Mouse (Mus musculus) urinary bladder, postnatal 14 days (tissue): Measurements from ENCODE around the gene Kcnk7.

Source experiments
- DNase-seq: peaks from one replicate; pipeline ENCODE4 v3.0.0; 2021; ENCODE audit warnings: low spot score

The Kcnk7 gene

GRCm38 (mm10) chr19:5690343-5690735 lies 13.8 kb upstream of the Kcnk7 start:
- DNase-seq, result no peak

GRCm38 (mm10) chr19:5691601-5692000 lies 12.6 kb upstream of the Kcnk7 start:
- no peak for DNase-seq

GRCm38 (mm10) chr19:5692086-5692912 lies 11.9 kb upstream of the Kcnk7 start:
- DNase-seq, result no peak

- no peak for DNase-seq
These were observed 11.2 kb upstream of the Kcnk7 start for GRCm38 (mm10) chr19:5692913-5693396.

GRCm38 (mm10) chr19:5693801-5694200 lies 10.4 kb upstream of the Kcnk7 start:
- no peak for DNase-seq

- DNase-seq, result no peak
These were observed 8.2 kb upstream of the Kcnk7 start for GRCm38 (mm10) chr19:5695849-5696462.

- no peak for DNase-seq
These were observed 819 bp downstream of the Kcnk7 start for GRCm38 (mm10) chr19:5704801-5705571.

GRCm38 (mm10) chr19:5710068-5710467 lies 5.9 kb downstream of the Kcnk7 start:
- DNase-seq, result no peak

GRCm38 (mm10) chr19:5710581-5710980 lies 6.4 kb downstream of the Kcnk7 start:
- no peak for DNase-seq

GRCm38 (mm10) chr19:5711218-5711617 lies 7.1 kb downstream of the Kcnk7 start:
- DNase-seq, result peak; percentile 76

- no peak for DNase-seq
These were observed 7.8 kb downstream of the Kcnk7 start for GRCm38 (mm10) chr19:5711907-5712460.

GRCm38 (mm10) chr19:5713255-5713654 lies 9.1 kb downstream of the Kcnk7 start:
- DNase-seq, result no peak

- peak; percentile 76 for DNase-seq
These were observed 9.6 kb downstream of the Kcnk7 start for GRCm38 (mm10) chr19:5713730-5714129.

GRCm38 (mm10) chr19:5715793-5716688 lies 11.9 kb downstream of the Kcnk7 start:
- DNase-seq, result no peak

GRCm38 (mm10) chr19:5716955-5717354 lies 12.8 kb downstream of the Kcnk7 start:
- DNase-seq, result no peak

GRCm38 (mm10) chr19:5721233-5721632 lies 17.1 kb downstream of the Kcnk7 start:
- DNase-seq, result no peak

- DNase-seq, result no peak
These were observed 18.8 kb downstream of the Kcnk7 start for GRCm38 (mm10) chr19:5722848-5723425.

GRCm38 (mm10) chr19:5723934-5724548 lies 19.9 kb downstream of the Kcnk7 start:
- no peak for DNase-seq

- peak; percentile 78 for DNase-seq
These were observed 20.4 kb downstream of the Kcnk7 start for GRCm38 (mm10) chr19:5724549-5724941.

- peak; percentile 42 for DNase-seq
These were observed 21.0 kb downstream of the Kcnk7 start for GRCm38 (mm10) chr19:5725029-5725707.
